14 mouse cellular contexts compared by ENCODE assay signal in the genomic region with DNA sequence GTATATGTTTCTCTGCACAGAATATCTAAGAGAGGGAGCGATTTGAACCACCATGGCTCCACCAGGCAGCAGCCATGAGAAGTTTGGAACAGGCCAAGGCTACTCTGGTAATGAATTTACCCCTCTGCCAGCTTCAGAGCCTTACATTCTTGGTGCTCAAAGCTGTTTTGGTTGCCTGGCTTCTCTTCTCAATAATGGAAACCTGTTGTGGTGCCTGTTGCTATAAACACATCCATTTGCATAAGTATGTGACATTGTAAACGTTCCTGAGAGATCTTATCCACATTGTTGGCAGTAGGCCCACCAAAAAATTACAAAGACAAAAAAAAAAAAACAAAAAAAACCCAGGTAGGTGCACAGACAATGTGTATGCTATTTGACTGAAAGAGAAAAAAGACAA.
"Had no signal": no experiment of that assay in that cellular context is flagged by ENCODE, and none has a peak within 500 bp of the region (broad histone marks: within the 10 kb centered on the region; RNA-seq: fewer than 3 reads in every experiment).

No protein-coding gene starts in this region.

- H3K36me3 ChIP-seq: kidney, embryonic 15.5 days; limb, embryonic 10.5 days; liver, embryonic 12.5 days; lung, embryonic 15.5 days; midbrain, embryonic 12.5 days; neural tube, embryonic 13.5 days had no signal

- H3K27ac ChIP-seq: kidney, embryonic 15.5 days; left cerebral cortex, adult 2 months; limb, embryonic 10.5 days; liver, embryonic 12.5 days; lung, embryonic 15.5 days; midbrain, embryonic 12.5 days; neural tube, embryonic 13.5 days had no signal

- H3K27me3 ChIP-seq: kidney, embryonic 15.5 days; liver, embryonic 12.5 days; lung, embryonic 15.5 days; midbrain, embryonic 12.5 days; neural tube, embryonic 13.5 days had no signal

- ATAC-seq: intestine, postnatal 0 days; liver, embryonic 12.5 days; midbrain, embryonic 16.5 days had no signal

- H3K4me1 ChIP-seq: kidney, embryonic 15.5 days; liver, embryonic 12.5 days; lung, embryonic 15.5 days; midbrain, embryonic 12.5 days; neural tube, embryonic 13.5 days had no signal

- H3K4me3 ChIP-seq: kidney, embryonic 15.5 days; left cerebral cortex, adult 2 months; limb, embryonic 10.5 days; liver, embryonic 12.5 days; lung, embryonic 15.5 days; midbrain, embryonic 12.5 days; neural tube, embryonic 13.5 days had no signal

- DNase-seq: retina, postnatal 1 day; right cerebral cortex, postnatal 4 days; spleen, adult 18-20 months; thymus, adult 18-20 months; thymus, postnatal 14 days had no signal

- H3K9me3 ChIP-seq: kidney, embryonic 15.5 days; limb, embryonic 10.5 days; liver, embryonic 12.5 days; lung, embryonic 15.5 days; midbrain, embryonic 12.5 days; neural tube, embryonic 13.5 days had no signal

- H3K4me2 ChIP-seq: kidney, embryonic 15.5 days; liver, embryonic 12.5 days; lung, embryonic 15.5 days; midbrain, embryonic 12.5 days; neural tube, embryonic 13.5 days had no signal

- H3K9ac ChIP-seq: kidney, embryonic 15.5 days; liver, embryonic 12.5 days; lung, embryonic 15.5 days; midbrain, embryonic 12.5 days; neural tube, embryonic 13.5 days had no signal
